In the genomic region with DNA sequence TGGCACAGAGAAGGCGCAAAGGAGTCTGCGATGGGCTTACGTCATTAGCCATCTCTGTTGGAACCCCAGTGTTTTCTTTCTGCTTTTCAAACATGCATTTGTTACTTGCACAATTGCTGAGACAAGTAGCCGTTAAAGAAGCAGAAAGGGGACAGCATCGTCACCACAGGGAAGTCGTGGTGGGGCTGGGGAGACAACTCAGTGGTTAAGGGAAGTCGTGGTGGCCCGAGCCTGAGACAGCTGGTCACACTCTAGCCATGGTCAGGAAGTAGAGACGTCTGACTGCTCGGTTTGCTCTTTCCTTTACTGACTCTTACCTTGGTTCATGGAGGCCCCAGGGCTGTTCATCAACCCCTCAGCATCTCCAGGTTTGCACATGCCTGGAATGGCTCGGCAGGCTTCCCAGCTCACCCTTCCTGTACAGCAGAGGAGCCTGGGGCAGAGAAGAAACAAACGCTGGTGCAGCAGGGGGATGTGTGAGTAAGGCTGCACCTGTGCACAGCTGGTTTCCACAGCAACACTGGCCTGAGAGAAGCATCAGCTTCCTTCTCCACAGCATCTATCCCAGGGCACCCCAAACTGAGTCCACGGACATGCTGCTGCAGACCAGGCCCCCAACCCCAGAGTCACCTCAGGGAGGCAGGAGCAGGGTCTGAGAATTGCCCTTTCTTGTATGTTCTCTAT, we compare ENCODE assay signal across 11 mouse cellular contexts.
DNase-seq lines count a peak whose midpoint lies in the region; ATAC-seq and TF ChIP-seq lines count a peak whose summit lies in the region.
"Had no signal": no experiment of that assay in that cellular context is flagged by ENCODE, and none has a peak within 500 bp of the region (broad histone marks: within the 10 kb centered on the region; RNA-seq: fewer than 3 reads in every experiment).

No protein-coding gene starts in this region.

- TF ChIP-seq EP300 in lung, postnatal 0 days (IDR thresholded peaks at IDR 0.05) = no peak

- peak; percentile 46 for DNase-seq in lung, postnatal 0 days (ENCODE audit: low spot score)
- DNase-seq in lung, adult 2 months = no peak
- peak; percentile 37 for DNase-seq in thymus, adult 2 months
- no peak for DNase-seq in cerebellum, postnatal 4 days (ENCODE audit: low spot score in 2 of 2)
- no peak for DNase-seq in right cerebral cortex, postnatal 4 days
- DNase-seq: adrenal gland, adult 2 months; kidney, adult 2 months had no signal

- no peaks in the 10 kb centered on the region for H3K9me3 ChIP-seq in lung, postnatal 0 days (ENCODE audit: low read length)
- H3K9me3 ChIP-seq: midbrain, embryonic 12.5 days had no signal

- no peaks in the 10 kb centered on the region for H3K79me2 ChIP-seq in macrophage (ENCODE audit: inconsistent target)

- H3K4me3 ChIP-seq in lung, postnatal 0 days (ENCODE audit: low read depth, low read length) = no peak overlapping the region
- H3K4me3 ChIP-seq in lung, adult 2 months (replicated peaks; ENCODE audit: extremely low read depth, low read depth, low read length) = no peak overlapping the region
- H3K4me3 ChIP-seq in macrophage (ENCODE audit: inconsistent target) = no peak overlapping the region
- no peak overlapping the region for H3K4me3 ChIP-seq in thymus, adult 2 months (ENCODE audit: control insufficient read depth, insufficient read depth, low read length)
- H3K4me3 ChIP-seq: left cerebral cortex, adult 2 months; midbrain, embryonic 12.5 days had no signal

- no peak for TF ChIP-seq POLR2A in lung, adult 2 months (IDR thresholded peaks at IDR 0.05; ENCODE audit: borderline replicate concordance, extremely low read depth, low read depth, low read length)
- TF ChIP-seq POLR2A in thymus, adult 2 months (IDR thresholded peaks at IDR 0.05; ENCODE audit: control insufficient read depth, extremely low read depth, insufficient read depth, low read length, poor library complexity) = no peak

- H3K27ac ChIP-seq in lung, postnatal 0 days (ENCODE audit: low read length) = no peak overlapping the region
- peak overlapping the region; percentile 51 for H3K27ac ChIP-seq in macrophage
- H3K27ac ChIP-seq in thymus, adult 2 months (ENCODE audit: control insufficient read depth, insufficient read depth, low read length) = no peak overlapping the region
- H3K27ac ChIP-seq: left cerebral cortex, adult 2 months; midbrain, embryonic 12.5 days had no signal

- peak; percentile 44; the same call in 1 of the 2 replicates for ATAC-seq in lung, postnatal 0 days
- peak; percentile 100 for ATAC-seq in granulocyte monocyte progenitor cell, adult 5-6 weeks (replicated peaks; ENCODE audit: poor library complexity, severe bottlenecking)

- H3K36me3 ChIP-seq in lung, postnatal 0 days (ENCODE audit: insufficient read depth, low read length) = no peaks in the 10 kb centered on the region
- H3K36me3 ChIP-seq in macrophage (ENCODE audit: inconsistent target) = no peaks in the 10 kb centered on the region
- H3K36me3 ChIP-seq in thymus, adult 2 months (ENCODE audit: control insufficient read depth, insufficient read depth, low read length) = no peaks in the 10 kb centered on the region
- H3K36me3 ChIP-seq: midbrain, embryonic 12.5 days had no signal

- no peaks in the 10 kb centered on the region for H3K27me3 ChIP-seq in lung, postnatal 0 days (replicated peaks; ENCODE audit: insufficient read depth, low read length)
- H3K27me3 ChIP-seq in thymus, adult 2 months (ENCODE audit: control insufficient read depth, insufficient read depth, low read length) = no peaks in the 10 kb centered on the region
- H3K27me3 ChIP-seq: midbrain, embryonic 12.5 days had no signal

- WGBS in lung, postnatal 0 days = 57% methylated on average over 13 of the region's 13 CpGs
- 57% methylated on average over 13 of the region's 13 CpGs for WGBS in lung, adult 2 months
- 6% methylated on average over 13 of the region's 13 CpGs for WGBS in macrophage (ENCODE audit: missing documents)
- 15% methylated on average over 13 of the region's 13 CpGs for WGBS in thymus, adult 2 months

- H3K9ac ChIP-seq in lung, postnatal 0 days (replicated peaks; ENCODE audit: low read depth) = no peak overlapping the region
- H3K9ac ChIP-seq: midbrain, embryonic 12.5 days had no signal

- TF ChIP-seq CTCF in lung, postnatal 0 days (IDR thresholded peaks at IDR 0.05) = no peak
- no peak for TF ChIP-seq CTCF in lung, adult 2 months (IDR thresholded peaks at IDR 0.05; ENCODE audit: insufficient read depth, low read length)
- TF ChIP-seq CTCF in thymus, adult 2 months (IDR thresholded peaks at IDR 0.05; ENCODE audit: borderline replicate concordance, control insufficient read depth, extremely low read depth, insufficient read depth, low read length, poor library complexity) = no peak

- no peaks in the 10 kb centered on the region for H3K4me1 ChIP-seq in lung, postnatal 0 days (ENCODE audit: insufficient read depth, low read depth, low read length)
- no peaks in the 10 kb centered on the region for H3K4me1 ChIP-seq in lung, adult 2 months (ENCODE audit: control insufficient read depth, insufficient read depth, low read length)
- H3K4me1 ChIP-seq in thymus, adult 2 months (replicated peaks; ENCODE audit: control insufficient read depth, insufficient read depth, low read length) = peaks cover 22% of the 10 kb centered on the region
- H3K4me1 ChIP-seq: midbrain, embryonic 12.5 days had no signal

- no peak overlapping the region for H3K4me2 ChIP-seq in lung, postnatal 0 days (replicated peaks; ENCODE audit: low read depth, low read length)
- H3K4me2 ChIP-seq: midbrain, embryonic 12.5 days had no signal

Comparison
In these comparisons a context has a peak if more than half of its experiments do, and no peak if none do; other contexts are left out.
1. DNase-seq: peak in lung, postnatal 0 days (single experiment) and thymus, adult 2 months (single experiment); none in lung, adult 2 months (single experiment), cerebellum, postnatal 4 days (0 of 2) and right cerebral cortex, postnatal 4 days (single experiment).